Mouse (Mus musculus) forebrain, postnatal 0 days (tissue): ENCODE measurements around the gene Slc39a10. TPM values are rescaled to one million over a fixed set of nuclear protein-coding genes. Genes with fewer than 3 reads are reported as not detected.
"Not testable (repeated sequence)": the region's sequence is repeated elsewhere in the genome, so short reads cannot be mapped to it uniquely, and the experiment has no call there.

ENCODE experiments used
- ATAC-seq: fragments of 200-750 bp; cut with Nextera tagmentation; 2 replicates; pipeline ENCODE4 v1.8.0; 2017; ENCODE audit warnings: mild to moderate bottlenecking, moderate library complexity
- DNase-seq: peaks from one replicate; pipeline ENCODE4 v3.0.0-alpha.2; 2015
- H3K27ac ChIP-seq: fragments of 300-500 bp; sonication (generic); 2 replicates; pipeline ENCODE4 v1.5.1; 2014; ENCODE audit warnings: low read depth, mild to moderate bottlenecking, antibody characterized with exemption, low read length, moderate library complexity, mixed read lengths
- H3K27me3 ChIP-seq: fragments of 300-500 bp; sonication (generic); 2 replicates; pipeline ENCODE4 v1.6.1; 2014; ENCODE audit warnings: mild to moderate bottlenecking, low read length, mixed read lengths; ENCODE audit not compliant: insufficient read depth
- H3K36me3 ChIP-seq: fragments of 300-500 bp; sonication (generic); 2 replicates; pipeline ENCODE4 v1.6.1; 2014; ENCODE audit warnings: mild to moderate bottlenecking, moderate library complexity; ENCODE audit not compliant: insufficient read depth
- H3K4me1 ChIP-seq: fragments of 300-500 bp; sonication (generic); 2 replicates; pipeline ENCODE4 v1.6.1; 2014; ENCODE audit warnings: antibody characterized with exemption; ENCODE audit not compliant: insufficient read depth
- H3K4me2 ChIP-seq: fragments of 300-500 bp; sonication (generic); 2 replicates; pipeline ENCODE4 v1.6.1; 2014; ENCODE audit warnings: low read depth, mild to moderate bottlenecking, moderate library complexity
- H3K4me3 ChIP-seq: fragments of 300-500 bp; sonication (generic); 2 replicates; pipeline ENCODE4 v1.5.1; 2014; ENCODE audit warnings: low read depth, low read length, mixed read lengths
- H3K9ac ChIP-seq: fragments of 300-500 bp; sonication (generic); 2 replicates; pipeline ENCODE4 v1.6.1; 2014; ENCODE audit warnings: mild to moderate bottlenecking
- H3K9me3 ChIP-seq: fragments of 300-500 bp; sonication (generic); 2 replicates; pipeline ENCODE4 v1.6.1; 2016; ENCODE audit warnings: low read length
- CTCF ChIP-seq: sonication (generic); IDR thresholded peaks from 2 replicates; pipeline ENCODE4 v1.5.1; 2016; ENCODE audit warnings: antibody characterized with exemption, control low read depth, low read depth
- WGBS: fragments of 180-500 bp; shearing (Covaris S2); extraction: QIAGEN DNeasy Blood & Tissue Kit; methylation state at CpG from one replicate; pipeline ENCODE4 v1.1.7; 2014; 5-methylcytosine and 5-hydroxymethylcytosine counted together
- polyA plus RNA-seq: library from polyadenylated mRNA; unstranded; fragments of >200 nt; fragmentation: Nextera tagmentation; extraction: Ambion mirVana; gene quantifications from 2 replicates; pipeline ENCODE4 v1.2.1, GENCODE M21; 2015
- total RNA-seq: library from RNA; depleted of rRNA; stranded (reverse); fragments of >200 nt; gene quantifications from 2 replicates; pipeline ENCODE4 v1.2.3, GENCODE M21; 2014

Slc39a10 gene
- total and polyA plus RNA-seq, 2 experiments from 2014 or later, result 48.3 to 79.9 TPM

DNA sequence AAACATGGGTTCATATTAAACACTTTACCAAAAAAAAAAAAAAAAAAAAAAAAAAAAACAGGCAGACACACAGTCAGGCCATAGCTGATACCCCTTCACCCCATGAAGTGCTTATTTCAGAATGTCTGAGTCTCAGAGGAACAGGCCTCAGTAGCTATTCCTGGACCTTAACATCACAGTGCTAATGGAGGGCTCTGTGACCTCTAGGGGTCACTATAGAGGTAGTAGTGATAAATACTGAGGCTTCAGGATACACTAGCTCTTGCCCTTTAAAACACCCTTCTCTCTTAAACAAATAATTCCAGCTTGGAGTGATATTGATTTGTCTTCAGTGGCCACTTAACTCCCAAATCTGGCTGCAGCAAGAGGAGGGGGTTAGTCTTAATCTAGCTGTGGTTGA lies 123.3 kb downstream of the Slc39a10 start:
- ATAC-seq, H3K27me3 ChIP-seq, H3K9ac ChIP-seq, H3K27ac ChIP-seq, DNase-seq, H3K4me1 ChIP-seq, H3K4me2 ChIP-seq, H3K36me3 ChIP-seq, H3K9me3 ChIP-seq, H3K4me3 ChIP-seq: not testable (repeated sequence)
- TF ChIP-seq CTCF, result 0 out of 2 replicates have a peak, but pooled peaks have one; percentile 9

DNA sequence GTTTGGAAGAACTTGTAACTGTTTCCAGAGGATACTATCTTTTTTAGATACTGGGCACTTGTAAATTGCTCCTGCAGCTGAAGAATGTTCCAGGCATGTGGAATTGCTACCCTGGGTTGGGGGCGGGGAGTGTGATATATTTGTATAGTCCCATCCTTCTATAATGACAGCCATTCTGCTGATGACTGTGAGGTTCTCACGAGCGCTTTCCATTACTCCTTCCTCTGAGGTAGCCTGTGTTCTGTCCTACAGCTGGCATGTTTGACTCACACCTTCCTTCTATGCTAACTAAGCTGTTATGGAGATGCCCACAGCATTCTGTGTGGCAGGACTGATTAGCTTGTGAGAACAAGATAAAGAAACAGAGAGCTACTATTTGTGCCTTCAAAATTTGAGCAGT lies 128.1 kb downstream of the Slc39a10 start:
- DNase-seq, H3K27ac ChIP-seq, ATAC-seq, H3K27me3 ChIP-seq, H3K4me2 ChIP-seq, H3K9ac ChIP-seq, H3K4me1 ChIP-seq, H3K36me3 ChIP-seq, H3K9me3 ChIP-seq, H3K4me3 ChIP-seq: not testable (repeated sequence)
- 81% methylated on average over 3 of the region's 3 CpGs for WGBS
